10 mouse cellular contexts compared by ENCODE assay signal in genomic region chr4:98103337-98103666, GRCm38 (mm10).
DNase-seq lines count a peak whose midpoint lies in the region; ATAC-seq lines count a peak whose summit lies in the region.
"Had no signal": no experiment of that assay in that cellular context is flagged by ENCODE, and none has a peak within 500 bp of the region (broad histone marks: within the 10 kb centered on the region; RNA-seq: fewer than 3 reads in every experiment).

No protein-coding gene starts in this region.

- DNase-seq in heart, postnatal 10 days, result no peak
- DNase-seq in embryonic facial prominence, embryonic 14.5 days (ENCODE audit: low spot score), result peak; percentile 58
- DNase-seq in midbrain, embryonic 11.5 days (ENCODE audit: low spot score, missing footprints), result no peak
- DNase-seq in layer of hippocampus, postnatal 14 days (ENCODE audit: low spot score in 2 of 2), result no peak
- DNase-seq: gastrocnemius, postnatal 36 days; right cerebral cortex, postnatal 14 days had no signal

- WGBS in heart, embryonic 16.5 days, result 73% methylated on average over 2 of the region's 2 CpGs
- 18% methylated on average over 2 of the region's 2 CpGs for WGBS in embryonic facial prominence, embryonic 14.5 days
- 49% methylated on average over 2 of the region's 2 CpGs for WGBS in hindbrain, embryonic 12.5 days
- 25% methylated on average over 2 of the region's 2 CpGs for WGBS in midbrain, embryonic 11.5 days
- WGBS in intestine, embryonic 15.5 days, result 75% methylated on average over 2 of the region's 2 CpGs
- 50% methylated on average over 2 of the region's 2 CpGs for WGBS in kidney, embryonic 16.5 days

- no peaks in the 10 kb centered on the region for H3K36me3 ChIP-seq in heart, embryonic 16.5 days (ENCODE audit: control insufficient read depth, insufficient read depth)
- 0 out of 2 replicates have a peak, but pooled peaks cover 3% of the 10 kb centered on the region for H3K36me3 ChIP-seq in embryonic facial prominence, embryonic 14.5 days (ENCODE audit: control insufficient read depth, insufficient read depth, low read length)
- H3K36me3 ChIP-seq in hindbrain, embryonic 12.5 days, result no peaks in the 10 kb centered on the region
- H3K36me3 ChIP-seq in midbrain, embryonic 11.5 days (ENCODE audit: control insufficient read depth, insufficient read depth, low read length), result no peaks in the 10 kb centered on the region
- H3K36me3 ChIP-seq in intestine, embryonic 15.5 days, result no peaks in the 10 kb centered on the region
- no peaks in the 10 kb centered on the region for H3K36me3 ChIP-seq in kidney, embryonic 16.5 days (ENCODE audit: insufficient read depth, low read length)

- H3K9me3 ChIP-seq in heart, embryonic 16.5 days (replicated peaks; ENCODE audit: control insufficient read depth, low read length), result no peaks in the 10 kb centered on the region
- no peaks in the 10 kb centered on the region for H3K9me3 ChIP-seq in embryonic facial prominence, embryonic 14.5 days (ENCODE audit: control insufficient read depth, low read length)
- no peaks in the 10 kb centered on the region for H3K9me3 ChIP-seq in hindbrain, embryonic 12.5 days (replicated peaks)
- no peaks in the 10 kb centered on the region for H3K9me3 ChIP-seq in midbrain, embryonic 11.5 days (ENCODE audit: control insufficient read depth, low read length)
- H3K9me3 ChIP-seq in intestine, embryonic 15.5 days, result no peaks in the 10 kb centered on the region
- H3K9me3 ChIP-seq in kidney, embryonic 16.5 days (ENCODE audit: low read length), result no peaks in the 10 kb centered on the region

- intact Hi-C loops in heart, postnatal 10 days (cut with DNase I), result no loop called here

- no peak overlapping the region for H3K4me3 ChIP-seq in heart, embryonic 16.5 days (ENCODE audit: low read length)
- no peak overlapping the region for H3K4me3 ChIP-seq in embryonic facial prominence, embryonic 14.5 days (ENCODE audit: low read depth, low read length)
- no peak overlapping the region for H3K4me3 ChIP-seq in hindbrain, embryonic 12.5 days
- H3K4me3 ChIP-seq in midbrain, embryonic 11.5 days (ENCODE audit: low read depth, low read length), result no peak overlapping the region
- no peak overlapping the region for H3K4me3 ChIP-seq in intestine, embryonic 15.5 days (replicated peaks)
- H3K4me3 ChIP-seq in kidney, embryonic 16.5 days (ENCODE audit: low read length), result no peak overlapping the region

- H3K27ac ChIP-seq in heart, embryonic 16.5 days (ENCODE audit: low read length), result peak overlapping the region; percentile 55
- peak overlapping the region; percentile 36 for H3K27ac ChIP-seq in embryonic facial prominence, embryonic 14.5 days (replicated peaks; ENCODE audit: low read depth, low read length)
- peak overlapping the region; percentile 24; the same call in 1 of the 2 replicates for H3K27ac ChIP-seq in hindbrain, embryonic 12.5 days
- 0 out of 2 replicates have a peak overlapping the region, but pooled peaks have one; percentile 48 for H3K27ac ChIP-seq in midbrain, embryonic 11.5 days (ENCODE audit: low read depth, low read length)
- H3K27ac ChIP-seq in intestine, embryonic 15.5 days, result no peak overlapping the region
- H3K27ac ChIP-seq in kidney, embryonic 16.5 days (ENCODE audit: low read length), result no peak overlapping the region; the same call in 1 of the 2 replicates

- H3K4me1 ChIP-seq in heart, embryonic 16.5 days (ENCODE audit: control insufficient read depth, insufficient read depth, low read length), result peaks cover 44% of the 10 kb centered on the region
- peaks cover 74% of the 10 kb centered on the region for H3K4me1 ChIP-seq in embryonic facial prominence, embryonic 14.5 days (ENCODE audit: control insufficient read depth, insufficient read depth, low read length)
- peaks cover 88% of the 10 kb centered on the region for H3K4me1 ChIP-seq in hindbrain, embryonic 12.5 days
- H3K4me1 ChIP-seq in midbrain, embryonic 11.5 days (ENCODE audit: control insufficient read depth, insufficient read depth, low read length), result peaks cover 66% of the 10 kb centered on the region
- peaks cover 26% of the 10 kb centered on the region for H3K4me1 ChIP-seq in intestine, embryonic 15.5 days (replicated peaks)
- peaks cover 72% of the 10 kb centered on the region for H3K4me1 ChIP-seq in kidney, embryonic 16.5 days (ENCODE audit: insufficient read depth, low read length)

- H3K27me3 ChIP-seq in heart, embryonic 16.5 days (ENCODE audit: control insufficient read depth, insufficient read depth, low read length), result no peaks in the 10 kb centered on the region
- H3K27me3 ChIP-seq in embryonic facial prominence, embryonic 14.5 days (replicated peaks; ENCODE audit: control insufficient read depth, insufficient read depth, low read length), result no peaks in the 10 kb centered on the region
- H3K27me3 ChIP-seq in hindbrain, embryonic 12.5 days, result no peaks in the 10 kb centered on the region
- H3K27me3 ChIP-seq in midbrain, embryonic 11.5 days (ENCODE audit: control insufficient read depth, insufficient read depth, low read length), result peaks cover 9% of the 10 kb centered on the region
- no peaks in the 10 kb centered on the region for H3K27me3 ChIP-seq in intestine, embryonic 15.5 days (replicated peaks)
- no peaks in the 10 kb centered on the region for H3K27me3 ChIP-seq in kidney, embryonic 16.5 days (ENCODE audit: insufficient read depth, low read length)

- no peak overlapping the region for H3K9ac ChIP-seq in heart, embryonic 16.5 days (ENCODE audit: low read length)
- H3K9ac ChIP-seq in embryonic facial prominence, embryonic 14.5 days (ENCODE audit: low read depth, low read length), result no peak overlapping the region; the same call in 1 of the 2 replicates
- no peak overlapping the region for H3K9ac ChIP-seq in hindbrain, embryonic 12.5 days
- H3K9ac ChIP-seq in midbrain, embryonic 11.5 days (ENCODE audit: low read length), result no peak overlapping the region
- no peak overlapping the region for H3K9ac ChIP-seq in intestine, embryonic 15.5 days
- no peak overlapping the region for H3K9ac ChIP-seq in kidney, embryonic 16.5 days (replicated peaks; ENCODE audit: low read length)

- ATAC-seq in heart, embryonic 16.5 days (replicated peaks; ENCODE audit: extremely low read depth, insufficient read depth, low FRiP score), result no peak
- ATAC-seq in embryonic facial prominence, embryonic 14.5 days (ENCODE audit: low read depth), result no peak
- ATAC-seq in hindbrain, embryonic 12.5 days (ENCODE audit: low FRiP score), result no peak
- peak; percentile 23; the same call in 1 of the 2 replicates for ATAC-seq in midbrain, embryonic 11.5 days (ENCODE audit: low FRiP score)
- no peak for ATAC-seq in intestine, embryonic 15.5 days
- no peak for ATAC-seq in kidney, embryonic 16.5 days (ENCODE audit: low FRiP score, low TSS enrichment)

- H3K4me2 ChIP-seq in heart, embryonic 16.5 days (ENCODE audit: low read depth, low read length), result no peak overlapping the region
- H3K4me2 ChIP-seq in embryonic facial prominence, embryonic 14.5 days (ENCODE audit: low read depth, low read length), result no peak overlapping the region
- H3K4me2 ChIP-seq in hindbrain, embryonic 12.5 days (replicated peaks), result no peak overlapping the region
- no peak overlapping the region for H3K4me2 ChIP-seq in midbrain, embryonic 11.5 days
- H3K4me2 ChIP-seq in intestine, embryonic 15.5 days (replicated peaks), result no peak overlapping the region
- H3K4me2 ChIP-seq in kidney, embryonic 16.5 days (replicated peaks; ENCODE audit: low read depth, low read length), result no peak overlapping the region

Comparison
In these comparisons a context has a peak if more than half of its experiments do, and no peak if none do; other contexts are left out.
1. H3K27ac ChIP-seq: peak in heart, embryonic 16.5 days (single experiment), embryonic facial prominence, embryonic 14.5 days (single experiment), hindbrain, embryonic 12.5 days (single experiment) and midbrain, embryonic 11.5 days (single experiment); none in intestine, embryonic 15.5 days (single experiment) and kidney, embryonic 16.5 days (single experiment).